Mouse (Mus musculus) limb, embryonic 12.5 days (tissue): ENCODE results near the gene Hils1. TPM values are rescaled to one million over a fixed set of nuclear protein-coding genes. Genes with fewer than 3 reads are reported as not detected.

Experiments used
- ATAC-seq: fragments of 200-750 bp; cut with Nextera tagmentation; 2 replicates; pipeline ENCODE4 v1.8.0; 2017; ENCODE audit warnings: low read depth, moderate TSS enrichment; ENCODE audit not compliant: insufficient number of reproducible peaks, insufficient read depth, low FRiP score, low TSS enrichment
- H3K27ac ChIP-seq: fragments of 300-500 bp; sonication (generic); 2 replicates; pipeline ENCODE4 v1.5.1; 2016; ENCODE audit warnings: mild to moderate bottlenecking, moderate library complexity
- H3K27me3 ChIP-seq: fragments of 300-500 bp; sonication (generic); 2 replicates; pipeline ENCODE4 v1.6.1; 2016; ENCODE audit warnings: mild to moderate bottlenecking, moderate library complexity
- H3K36me3 ChIP-seq: fragments of 300-500 bp; sonication (generic); 2 replicates; pipeline ENCODE4 v1.6.1; 2016; ENCODE audit warnings: mild to moderate bottlenecking, moderate library complexity
- H3K4me1 ChIP-seq: fragments of 300-500 bp; sonication (generic); replicated peaks from 2 replicates; pipeline ENCODE4 v1.6.1; 2016
- H3K4me2 ChIP-seq: fragments of 300-500 bp; sonication (generic); 2 replicates; pipeline ENCODE4 v1.6.1; 2016; ENCODE audit warnings: mild to moderate bottlenecking, moderate library complexity
- H3K4me3 ChIP-seq: fragments of 300-500 bp; sonication (generic); replicated peaks from 2 replicates; pipeline ENCODE4 v1.5.1; 2016; ENCODE audit warnings: mild to moderate bottlenecking
- H3K9ac ChIP-seq: fragments of 300-500 bp; sonication (generic); replicated peaks from 2 replicates; pipeline ENCODE4 v1.6.1; 2016; ENCODE audit warnings: mild to moderate bottlenecking, moderate library complexity
- H3K9me3 ChIP-seq: fragments of 300-500 bp; sonication (generic); 2 replicates; pipeline ENCODE4 v1.6.1; 2016; ENCODE audit warnings: mild to moderate bottlenecking, moderate library complexity
- WGBS: fragments of 180-500 bp; shearing (Covaris S2); methylation state at CpG from one replicate; pipeline ENCODE4 v1.1.7; 2016; 5-methylcytosine and 5-hydroxymethylcytosine counted together
- polyA plus RNA-seq: library from polyadenylated mRNA; unstranded; fragments of >200 nt; fragmentation: Nextera tagmentation; extraction: Ambion mirVana; gene quantifications from 2 replicates; pipeline ENCODE4 v1.2.1, GENCODE M21; 2016

Hils1 gene
- polyA plus RNA-seq, 1 experiment from 2014 or later: not detected

DNA sequence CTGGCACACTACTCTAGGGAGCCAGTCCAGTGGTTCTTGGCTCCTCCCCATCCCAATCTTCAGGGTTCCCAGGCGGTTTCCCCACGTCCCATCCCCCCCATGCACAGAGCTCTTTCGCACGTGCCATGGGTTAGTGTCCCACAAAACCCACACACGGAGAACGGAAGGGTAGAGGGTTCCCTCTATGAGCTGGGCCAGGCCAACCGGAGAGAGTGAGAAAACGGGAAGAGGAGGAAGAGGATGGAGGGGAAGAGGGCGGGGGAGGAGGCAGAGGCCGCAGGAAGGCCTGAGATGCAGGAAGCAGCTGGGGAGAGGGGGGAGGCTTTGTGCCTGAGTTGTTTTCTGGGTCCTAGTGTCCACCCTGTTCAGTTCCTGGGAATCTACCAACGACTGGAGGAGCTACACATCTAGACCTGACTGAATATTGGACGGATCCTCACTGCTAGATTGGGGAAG, 22.2 kb downstream of the Hils1 start:
- H3K9me3 ChIP-seq: no peaks in the 10 kb centered on the region
- peak overlapping the region; percentile 95 for H3K27ac ChIP-seq
- 2% methylated on average over 12 of the region's 12 CpGs for WGBS
- peak overlapping the region; percentile 73 for H3K9ac ChIP-seq
- peak; percentile 58; the same call in 1 of the 2 replicates for ATAC-seq
- peak overlapping the region; percentile 93 for H3K4me3 ChIP-seq
- H3K4me2 ChIP-seq: peak overlapping the region; percentile 100
- peaks cover 61% of the 10 kb centered on the region for H3K4me1 ChIP-seq
- 0 out of 2 replicates have a peak, but pooled peaks cover 4% of the 10 kb centered on the region for H3K36me3 ChIP-seq
- no peaks in the 10 kb centered on the region for H3K27me3 ChIP-seq

DNA sequence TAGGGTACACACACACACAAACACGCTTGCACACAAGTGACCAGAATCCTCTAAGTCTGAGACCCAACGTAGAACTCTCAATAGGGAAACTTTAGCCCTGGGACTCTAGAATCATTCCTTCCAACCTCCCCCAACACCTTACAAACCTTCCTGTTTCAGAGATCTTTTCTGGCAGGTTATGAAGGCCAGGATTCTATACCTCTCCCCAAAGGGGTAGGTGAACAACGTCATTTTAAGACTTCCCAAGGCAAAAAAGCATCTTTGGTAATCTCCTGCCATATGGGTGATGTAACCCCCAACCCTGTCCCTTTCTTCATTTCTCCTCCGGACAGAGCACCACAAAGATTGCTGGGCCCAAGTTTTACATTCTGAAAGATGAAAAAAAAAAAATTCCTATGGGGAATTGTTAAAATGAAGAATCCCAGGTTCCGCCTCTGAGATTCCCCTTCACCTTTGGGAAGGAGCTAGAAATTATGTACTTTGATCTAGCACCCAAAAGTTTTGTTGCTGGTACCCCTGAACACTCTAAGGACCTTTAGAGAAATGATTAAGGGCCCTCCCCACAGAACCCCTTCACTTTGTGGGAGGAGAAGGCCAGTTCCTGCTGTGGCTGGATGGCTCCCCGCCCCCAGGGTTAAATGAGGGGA, 22.8 kb downstream of the Hils1 start:
- Histone ChIP-seq H3K9ac (peak overlapping the region; percentile 93), H3K4me2 (peak overlapping the region; percentile 100), H3K27me3 (no peaks in the 10 kb centered on the region), H3K9me3 (no peaks in the 10 kb centered on the region), H3K36me3 (peaks cover 9% of the 10 kb centered on the region; the same call in 1 of the 2 replicates), H3K4me1 (peaks cover 63% of the 10 kb centered on the region), H3K27ac (peak overlapping the region; percentile 95), H3K4me3 (peak overlapping the region; percentile 93)
- ATAC-seq: no peak
- 49% methylated on average over 6 of the region's 6 CpGs for WGBS

DNA sequence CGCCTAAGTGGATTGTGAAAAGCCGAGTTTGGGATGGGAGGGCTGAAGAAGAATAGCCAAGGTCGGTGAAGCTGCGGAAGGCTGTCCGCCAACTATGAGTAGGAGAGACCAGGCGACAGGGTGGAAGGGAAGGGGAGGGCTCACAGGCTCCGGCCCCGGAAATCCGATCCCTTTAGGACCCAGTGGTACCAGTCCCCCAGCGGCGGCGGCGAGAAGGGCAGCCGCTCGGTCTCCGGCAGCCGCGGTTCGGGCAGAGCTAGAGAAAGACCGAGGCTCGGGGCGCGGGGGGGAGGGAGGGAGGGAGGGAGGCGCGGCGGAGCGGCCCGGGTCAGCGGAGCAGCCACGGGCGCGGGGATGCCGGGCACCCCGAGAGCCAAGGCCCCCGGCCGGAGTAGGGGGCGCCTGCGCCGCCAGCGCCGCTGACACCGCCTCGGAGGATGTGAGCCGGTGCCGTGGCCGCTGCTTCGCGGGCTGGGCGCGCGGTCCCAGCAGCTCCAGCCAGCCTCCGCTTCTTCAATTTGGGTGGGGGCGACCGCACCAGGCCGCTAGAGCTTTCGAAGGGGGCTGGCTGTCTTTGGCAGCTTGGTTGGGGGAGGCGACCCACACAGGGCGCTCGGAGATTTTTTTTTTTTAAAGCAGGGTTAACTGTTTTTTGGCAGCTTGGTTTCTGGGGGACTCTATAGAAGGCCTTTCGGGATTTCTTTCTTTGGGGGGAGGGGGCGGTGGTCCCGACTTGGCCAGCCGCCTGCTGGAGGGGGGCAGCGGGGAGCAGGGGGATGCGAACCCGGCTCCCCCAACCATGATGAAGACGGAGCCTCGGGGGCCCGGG, 23.6 kb downstream of the Hils1 start, which contains the start of gene Ppp1r9b:
Gene Ppp1r9b, plus strand, starts transcription at position 287 of the 829 bp plus-strand sequence.
- Histone ChIP-seq H3K4me3 (peak within 1 kb of the TSS; percentile 93), H3K9me3 (no peaks in the 10 kb centered on the region), H3K4me2 (peak within 1 kb of the TSS; percentile 100), H3K27me3 (no peaks in the 10 kb centered on the region), H3K9ac (peak within 1 kb of the TSS; percentile 93), H3K36me3 (peaks cover 15% of the 10 kb centered on the region), H3K27ac (peak within 1 kb of the TSS; percentile 95), H3K4me1 (peaks cover 66% of the 10 kb centered on the region)
- under 1% methylated on average over 49 of the region's 69 CpGs for WGBS
- ATAC-seq: peak; percentile 81

DNA sequence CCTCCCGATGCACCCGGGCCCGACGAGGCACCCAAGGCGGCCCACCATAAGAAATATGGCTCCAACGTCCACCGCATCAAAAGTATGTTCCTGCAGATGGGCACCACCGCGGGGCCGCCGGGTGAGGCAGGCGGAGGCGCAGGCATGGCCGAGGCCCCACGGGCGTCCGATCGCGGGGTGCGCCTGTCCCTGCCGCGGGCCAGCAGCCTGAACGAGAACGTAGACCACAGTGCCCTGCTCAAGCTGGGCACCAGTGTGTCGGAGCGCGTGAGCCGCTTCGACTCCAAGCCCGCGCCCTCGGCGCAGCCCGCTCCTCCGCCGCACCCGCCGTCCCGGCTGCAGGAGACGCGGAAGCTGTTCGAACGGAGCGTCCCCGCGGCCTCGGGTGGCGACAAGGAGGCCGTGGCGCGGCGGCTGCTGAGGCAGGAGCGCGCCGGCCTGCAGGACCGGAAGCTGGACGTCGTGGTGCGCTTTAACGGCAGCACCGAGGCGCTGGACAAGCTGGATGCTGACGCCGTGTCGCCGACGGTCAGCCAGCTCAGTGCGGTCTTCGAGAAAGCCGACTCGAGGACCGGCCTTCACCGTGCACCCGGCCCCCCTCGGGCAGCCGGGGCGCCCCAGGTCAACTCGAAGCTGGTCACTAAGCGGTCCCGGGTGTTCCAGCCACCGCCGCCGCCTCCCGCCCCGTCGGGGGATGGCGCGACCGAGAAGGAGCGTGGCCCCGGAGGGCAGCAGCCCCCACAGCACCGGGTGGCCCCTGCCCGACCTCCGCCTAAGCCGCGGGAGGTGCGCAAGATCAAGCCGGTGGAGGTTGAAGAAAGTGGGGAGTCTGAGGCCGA, 24.5 kb downstream of the Hils1 start:
- Histone ChIP-seq H3K27ac (peak overlapping the region; percentile 95), H3K4me3 (peak overlapping the region; percentile 93), H3K9ac (peak overlapping the region; percentile 93), H3K27me3 (no peaks in the 10 kb centered on the region), H3K4me1 (peaks cover 69% of the 10 kb centered on the region), H3K36me3 (peaks cover 24% of the 10 kb centered on the region), H3K9me3 (no peaks in the 10 kb centered on the region), H3K4me2 (peak overlapping the region; percentile 100)
- WGBS: under 1% methylated on average over 99 of the region's 99 CpGs
- ATAC-seq: no peak

DNA sequence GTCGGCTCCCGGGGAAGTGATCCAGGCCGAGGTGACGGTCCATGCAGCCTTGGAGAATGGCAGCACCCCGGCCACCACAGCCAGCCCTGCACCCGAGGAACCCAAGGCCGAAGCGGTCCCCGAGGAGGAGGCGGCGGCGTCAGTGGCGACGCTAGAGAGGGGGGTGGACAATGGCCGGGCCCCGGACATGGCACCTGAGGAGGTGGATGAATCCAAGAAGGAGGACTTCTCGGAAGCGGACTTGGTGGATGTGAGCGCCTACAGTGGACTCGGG, 25.0 kb downstream of the Hils1 start:
- Histone ChIP-seq H3K27ac (peak overlapping the region; percentile 95), H3K4me3 (peak overlapping the region; percentile 93), H3K4me2 (peak overlapping the region; percentile 100), H3K9me3 (no peaks in the 10 kb centered on the region), H3K4me1 (peaks cover 69% of the 10 kb centered on the region), H3K36me3 (peaks cover 30% of the 10 kb centered on the region), H3K9ac (peak overlapping the region; percentile 93), H3K27me3 (no peaks in the 10 kb centered on the region)
- ATAC-seq: no peak
- 1% methylated on average over 20 of the region's 20 CpGs for WGBS

DNA sequence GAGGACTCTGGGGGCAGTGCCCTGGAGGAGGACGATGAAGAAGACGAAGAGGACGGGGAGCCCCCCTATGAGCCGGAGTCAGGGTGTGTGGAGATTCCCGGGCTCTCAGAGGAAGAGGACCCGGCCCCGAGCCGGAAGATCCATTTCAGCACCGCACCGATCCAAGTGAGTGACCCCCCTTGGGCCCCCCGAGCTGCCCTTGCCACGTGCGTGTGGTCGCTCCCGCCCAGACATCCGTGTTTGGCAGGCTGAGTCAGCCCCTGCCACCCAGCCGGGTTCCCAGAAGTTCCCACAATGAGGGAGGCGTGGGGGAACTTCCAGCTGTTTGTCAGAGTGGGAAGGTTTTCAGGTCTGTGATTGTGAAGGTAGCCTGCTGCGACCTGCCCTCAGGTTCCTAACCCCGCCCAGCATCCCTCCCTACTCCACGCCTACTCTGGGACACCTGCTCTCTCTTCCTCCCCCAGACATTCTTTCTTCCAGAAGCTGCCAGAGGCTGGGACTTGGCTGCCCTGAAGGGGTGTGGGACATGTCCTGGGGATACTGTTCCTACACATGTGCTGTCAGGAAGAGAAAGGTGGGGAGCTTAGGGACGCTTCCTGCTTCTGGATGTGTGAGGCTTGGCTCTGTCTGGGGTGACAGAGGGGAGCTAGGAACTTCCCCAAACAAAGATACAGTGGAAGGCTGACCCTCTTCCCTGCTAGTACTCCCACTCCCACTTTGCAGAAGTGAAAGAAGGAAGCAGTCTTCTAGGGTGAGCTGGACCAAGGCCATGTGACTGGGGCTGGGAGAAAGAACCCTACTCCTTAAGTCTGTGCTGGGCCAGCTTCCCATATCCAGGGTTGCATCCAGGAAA, 25.6 kb downstream of the Hils1 start:
- peaks cover 68% of the 10 kb centered on the region for H3K4me1 ChIP-seq
- WGBS: 2% methylated on average over 22 of the region's 22 CpGs
- peak overlapping the region; percentile 93 for H3K4me3 ChIP-seq
- H3K27me3 ChIP-seq: no peaks in the 10 kb centered on the region
- H3K9ac ChIP-seq: peak overlapping the region; percentile 93
- peak overlapping the region; percentile 50; the same call in 1 of the 2 replicates for H3K27ac ChIP-seq
- no peak for ATAC-seq
- peak overlapping the region; percentile 100 for H3K4me2 ChIP-seq
- H3K36me3 ChIP-seq: peaks cover 35% of the 10 kb centered on the region
- no peaks in the 10 kb centered on the region for H3K9me3 ChIP-seq

DNA sequence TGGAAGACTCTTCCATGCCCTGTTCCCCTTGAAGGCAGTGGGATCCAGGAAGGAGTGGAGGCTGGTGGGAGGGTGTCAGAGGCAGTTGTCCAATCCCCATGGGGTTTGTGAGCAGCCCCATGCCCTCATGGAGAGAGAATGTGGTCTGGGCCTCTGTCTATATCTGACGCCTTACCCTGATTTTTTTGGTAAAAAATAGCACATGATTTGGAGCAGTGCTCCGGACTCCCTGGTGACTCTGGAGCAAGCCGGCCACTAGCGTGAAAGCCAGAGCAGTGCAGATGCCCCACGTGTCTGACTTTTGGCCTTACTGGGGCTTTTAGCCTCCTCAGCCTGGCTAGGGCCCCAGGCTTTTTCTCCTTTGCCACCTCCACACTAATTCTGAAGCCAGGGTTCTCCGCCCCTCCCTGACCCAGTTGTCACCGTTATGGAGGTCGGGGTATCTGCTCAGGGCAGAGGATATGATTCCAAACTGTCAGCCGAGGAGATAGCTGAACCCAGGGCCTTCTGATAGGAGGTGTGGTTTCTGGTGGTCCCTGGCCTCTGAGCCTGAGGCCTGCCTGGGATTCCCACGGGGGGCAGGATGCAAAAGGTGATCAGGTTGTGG, 26.9 kb downstream of the Hils1 start:
- WGBS: 46% methylated on average over 10 of the region's 10 CpGs
- peaks cover 55% of the 10 kb centered on the region for H3K4me1 ChIP-seq
- no peaks in the 10 kb centered on the region for H3K27me3 ChIP-seq

DNA sequence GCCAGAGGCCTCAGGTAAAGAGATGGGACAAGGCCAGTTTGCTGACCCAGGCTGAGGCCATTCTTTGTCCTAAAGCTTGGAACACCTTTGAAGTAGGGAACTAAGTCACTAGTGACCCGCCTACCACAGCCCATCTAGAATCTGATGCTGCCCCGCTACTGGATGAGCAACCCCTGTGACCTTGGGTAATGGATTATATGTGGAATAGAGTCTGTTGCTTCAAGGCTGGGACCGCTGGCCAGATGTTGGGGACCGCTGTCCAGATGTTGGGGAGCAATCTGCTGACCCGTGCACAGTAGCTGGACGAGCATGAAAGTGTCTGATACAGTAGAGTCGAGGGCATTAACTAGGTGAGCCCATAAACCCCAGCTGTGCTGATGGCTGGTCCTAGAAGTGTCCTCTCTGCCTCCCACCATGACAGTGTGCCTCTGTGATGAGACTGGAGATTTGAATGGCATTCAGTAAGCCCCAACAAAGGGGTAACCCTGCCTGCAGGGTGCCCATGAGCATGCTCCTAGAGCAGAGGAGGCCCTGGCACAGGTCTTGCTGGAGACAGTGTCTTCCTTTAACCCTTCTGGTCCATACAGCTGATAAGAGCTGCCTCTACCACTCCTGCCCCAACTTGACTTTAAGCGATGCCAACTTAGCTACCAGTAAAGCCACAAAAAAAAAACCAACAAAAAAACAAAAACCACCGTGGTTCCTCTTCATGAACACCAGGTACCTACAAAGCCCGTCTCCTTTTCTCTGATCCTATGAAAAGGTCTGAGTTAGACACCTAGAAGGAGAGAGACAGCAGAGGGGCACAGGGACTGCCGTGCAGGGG, 27.8 kb downstream of the Hils1 start:
- H3K27me3 ChIP-seq: no peaks in the 10 kb centered on the region
- 81% methylated on average over 11 of the region's 11 CpGs for WGBS
- H3K36me3 ChIP-seq: peaks cover 57% of the 10 kb centered on the region
- H3K4me1 ChIP-seq: peaks cover 49% of the 10 kb centered on the region
- H3K9ac ChIP-seq: peak overlapping the region; percentile 93
- H3K9me3 ChIP-seq: no peaks in the 10 kb centered on the region
- peak overlapping the region; percentile 93 for H3K4me3 ChIP-seq
- peak overlapping the region; percentile 100 for H3K4me2 ChIP-seq
- no peak for ATAC-seq
- no peak overlapping the region for H3K27ac ChIP-seq

More for the DNA sequence above, 26.9 kb downstream of the Hils1 start:
- ATAC-seq: no peak
- Histone ChIP-seq H3K27ac (no peak overlapping the region), H3K36me3 (peaks cover 49% of the 10 kb centered on the region), H3K4me2 (peak overlapping the region; percentile 100), H3K9ac (peak overlapping the region; percentile 93), H3K4me3 (peak overlapping the region; percentile 93), H3K9me3 (no peaks in the 10 kb centered on the region)

DNA sequence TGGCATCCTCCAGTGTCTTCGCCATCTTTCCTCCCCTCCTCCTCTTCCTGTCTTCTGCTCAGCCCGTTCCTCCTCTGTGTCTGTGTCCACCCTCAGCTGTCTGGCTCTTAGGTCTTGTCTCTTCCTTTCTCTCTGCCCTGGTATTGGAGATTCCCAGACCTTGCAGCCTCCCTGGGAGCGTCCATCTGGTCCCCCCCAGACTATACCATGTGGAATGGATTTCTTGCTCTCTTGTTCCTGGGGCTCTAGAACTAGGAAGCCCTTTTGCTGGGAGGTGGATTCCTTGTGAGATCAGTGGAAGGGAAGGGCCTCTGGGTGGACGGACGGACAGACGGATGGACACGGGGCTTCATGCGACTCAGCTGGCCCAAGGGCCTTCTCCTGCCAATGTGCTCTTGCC, 28.7 kb downstream of the Hils1 start:
- peak overlapping the region; percentile 26; the same call in 1 of the 2 replicates for H3K4me2 ChIP-seq
- peaks cover 54% of the 10 kb centered on the region for H3K4me1 ChIP-seq

More for the DNA sequence above, 28.7 kb downstream of the Hils1 start:
- H3K9me3 ChIP-seq: no peaks in the 10 kb centered on the region
- H3K27me3 ChIP-seq: no peaks in the 10 kb centered on the region
- H3K4me3 ChIP-seq: no peak overlapping the region
- ATAC-seq: no peak
- WGBS: 89% methylated on average over 8 of the region's 8 CpGs
- H3K27ac ChIP-seq: no peak overlapping the region
- 0 out of 2 replicates have a peak overlapping the region, but pooled peaks have one; percentile 31 for H3K9ac ChIP-seq
- H3K36me3 ChIP-seq: peaks cover 66% of the 10 kb centered on the region
